Mouse (Mus musculus): ENCODE data around the gene Clic3.

Clic3 gene

DNA sequence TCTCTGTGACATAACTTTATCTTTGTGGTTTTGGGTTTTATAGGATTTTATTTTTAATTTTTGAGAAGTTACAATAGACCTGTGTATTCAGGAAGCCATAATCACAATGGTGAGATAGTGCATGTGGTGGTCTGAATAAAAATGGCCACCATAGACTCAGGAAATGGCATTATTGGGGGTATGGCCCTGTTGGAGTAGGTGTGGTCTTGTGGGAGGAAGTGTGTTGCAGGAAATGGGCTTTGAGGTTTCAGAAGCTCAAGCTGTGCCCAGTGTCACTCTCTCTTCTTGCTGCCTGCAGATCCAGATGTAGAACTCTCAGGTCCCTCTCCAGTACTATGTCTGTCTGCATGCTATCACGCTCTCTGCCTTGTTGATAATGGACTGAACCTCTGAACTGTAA lies 23.9 kb downstream of the Clic3 start:
- ATAC-seq (ENCODE audit: low TSS enrichment): no peak

DNA sequence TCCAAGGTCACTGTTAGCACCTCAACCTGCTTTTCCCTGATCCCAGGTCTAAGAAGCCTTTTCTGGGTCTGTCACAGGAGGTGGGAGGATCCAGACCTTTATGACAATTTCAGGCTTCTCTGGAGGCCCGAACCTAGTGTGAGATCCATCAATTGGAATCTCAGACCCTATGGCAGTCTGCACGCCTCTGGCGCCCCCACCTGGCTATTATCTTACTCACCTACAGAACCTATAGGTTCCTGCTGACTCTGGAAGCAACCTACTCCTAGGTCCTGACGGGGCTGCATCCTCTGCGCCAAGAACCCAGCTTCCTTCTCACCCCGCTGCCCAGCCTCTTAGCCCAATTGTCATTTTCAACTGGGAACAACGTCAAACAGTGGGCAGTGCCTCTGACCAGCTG lies 26.3 kb downstream of the Clic3 start:
- peak; percentile 45; the same call in 1 of the 2 replicates for ATAC-seq (ENCODE audit: low TSS enrichment)

DNA sequence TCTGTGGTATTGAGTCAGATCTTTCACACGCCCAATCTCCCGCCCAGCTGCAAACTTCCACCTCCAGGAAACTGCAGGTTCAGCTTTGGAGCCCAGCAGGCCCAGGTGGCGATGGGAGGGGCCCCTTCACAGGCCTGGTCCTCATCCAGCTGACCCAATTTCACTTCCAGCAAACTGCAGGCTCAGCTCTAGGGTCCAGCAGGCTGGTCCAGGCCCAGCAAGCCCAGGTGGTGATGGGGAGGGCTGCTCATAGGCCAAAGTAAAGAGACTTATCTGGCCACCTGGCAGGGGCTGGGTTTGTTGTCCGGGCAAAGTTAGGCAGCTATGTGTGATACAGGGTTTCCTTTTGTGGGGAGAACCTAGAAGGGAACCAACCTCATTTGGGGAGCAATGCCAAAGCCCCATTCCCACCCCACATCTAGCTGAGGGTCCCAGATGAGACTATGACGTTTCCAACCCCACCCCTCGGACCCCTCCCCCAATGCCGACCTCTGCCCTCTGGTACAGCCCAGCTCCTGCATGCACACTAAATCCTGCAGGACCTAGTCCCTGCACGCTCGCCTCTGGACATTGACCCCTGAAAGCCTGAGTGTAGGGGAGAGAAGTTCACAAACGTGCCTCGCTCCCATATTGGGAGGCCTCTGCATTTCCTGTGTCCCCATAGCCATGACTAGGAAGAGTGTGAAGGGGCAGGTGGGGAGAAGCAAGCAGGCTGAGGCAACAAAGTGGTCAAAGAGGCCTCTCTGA lies 28.4 kb downstream of the Clic3 start:
- no peak for ATAC-seq (ENCODE audit: low TSS enrichment)

DNA sequence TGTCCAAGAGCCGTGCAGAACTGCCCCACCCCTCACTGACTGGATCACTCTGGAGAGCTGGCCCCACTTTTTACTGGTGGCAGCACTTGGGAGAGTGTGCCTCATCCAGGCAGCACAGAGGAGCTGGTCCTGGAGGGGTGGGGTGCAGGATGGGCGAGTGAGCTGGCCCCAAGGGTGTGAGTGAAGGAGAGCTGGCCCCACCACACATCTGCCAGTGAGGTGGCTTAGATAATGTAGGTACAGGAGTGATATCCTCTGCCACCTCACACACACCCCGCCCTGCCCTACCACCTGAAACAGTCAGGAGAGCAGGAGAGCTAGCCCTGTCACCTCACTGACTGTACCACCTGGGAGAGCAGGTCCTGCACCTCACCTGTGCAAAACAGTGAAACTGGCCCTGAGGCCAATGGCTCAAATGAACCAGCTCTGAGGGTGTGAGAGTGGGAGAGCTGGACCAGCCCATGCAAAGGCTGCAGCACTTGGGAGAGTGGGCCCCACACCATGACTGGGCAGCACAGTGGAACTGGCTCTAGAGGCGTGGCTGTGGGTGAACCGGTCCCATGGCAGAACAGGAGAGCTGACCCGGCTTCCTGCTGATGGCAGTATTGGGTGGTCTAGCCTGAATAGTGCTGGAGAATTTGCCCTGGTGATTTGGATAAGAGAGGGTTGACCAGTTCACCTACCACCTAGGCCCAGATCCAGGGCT lies 31.5 kb downstream of the Clic3 start:
- ATAC-seq (ENCODE audit: low TSS enrichment): no peak

DNA sequence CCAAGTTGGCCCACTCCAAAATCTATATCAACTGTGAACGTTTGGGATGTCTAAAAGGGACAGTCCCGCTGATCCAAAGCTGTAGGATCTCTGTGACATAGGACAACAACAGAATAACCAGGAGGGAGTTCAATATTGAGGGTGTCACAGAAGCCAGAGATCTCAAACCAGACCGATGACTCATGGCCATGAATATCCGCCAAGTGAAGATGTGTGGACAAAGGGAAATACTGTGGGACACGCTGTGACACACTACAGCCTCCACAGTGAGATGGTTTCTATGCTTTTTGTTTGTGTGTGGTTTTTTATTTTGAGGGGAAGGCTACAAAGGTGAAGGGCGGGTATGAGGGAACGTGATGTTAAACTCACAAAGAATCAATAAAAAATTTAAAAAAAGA lies 32.0 kb downstream of the Clic3 start:
- ATAC-seq (ENCODE audit: low TSS enrichment): no peak

DNA sequence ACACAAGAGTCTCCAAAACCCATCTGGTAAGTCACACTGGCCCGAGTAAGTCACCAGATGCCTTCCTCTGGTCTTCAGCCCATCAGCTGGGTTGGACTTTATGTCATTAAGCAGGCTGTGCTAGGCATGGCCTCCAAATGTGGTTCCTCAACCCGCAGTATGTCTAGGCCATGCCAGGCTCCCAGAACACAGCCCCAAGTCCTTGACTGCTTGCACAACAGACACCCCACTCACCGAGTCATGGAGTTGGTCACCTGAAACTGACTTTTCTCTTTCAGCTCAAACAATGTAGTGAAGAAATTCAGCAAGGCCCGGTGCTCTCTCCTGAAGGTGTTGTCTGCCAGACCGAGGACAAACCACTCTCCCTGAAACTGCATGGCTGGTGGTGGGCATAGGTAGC lies 36.4 kb downstream of the Clic3 start:
- ATAC-seq (ENCODE audit: low TSS enrichment): no peak

DNA sequence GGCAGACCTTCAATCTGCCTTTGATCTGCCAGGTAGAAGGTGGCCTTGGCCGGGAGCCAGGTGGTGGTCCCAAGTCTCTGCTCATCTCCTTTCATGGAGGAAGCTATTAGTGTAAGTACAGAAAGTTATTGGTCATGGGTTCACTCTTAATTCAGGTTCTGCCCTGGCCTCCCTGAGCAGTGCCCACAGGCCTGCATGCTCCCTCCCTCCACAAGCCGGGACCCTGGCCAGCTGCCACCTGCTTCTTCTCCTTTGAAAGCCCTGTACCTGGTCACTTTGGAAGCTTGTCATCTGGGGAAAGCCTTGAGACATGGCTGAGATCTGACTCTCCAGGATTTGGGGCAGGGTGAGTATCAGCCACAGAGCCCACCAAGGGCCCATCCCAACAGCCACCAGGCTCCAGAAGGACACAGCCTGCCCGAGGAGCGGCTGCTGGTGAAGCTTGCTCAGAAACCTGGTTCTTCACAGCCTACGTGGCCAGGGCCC lies 36.9 kb downstream of the Clic3 start, which contains the start of gene Lcn12:
Gene Lcn12 (minus strand): TSS at position 436 of the 486 bp plus-strand sequence.
- no peak for ATAC-seq (ENCODE audit: low TSS enrichment)

DNA sequence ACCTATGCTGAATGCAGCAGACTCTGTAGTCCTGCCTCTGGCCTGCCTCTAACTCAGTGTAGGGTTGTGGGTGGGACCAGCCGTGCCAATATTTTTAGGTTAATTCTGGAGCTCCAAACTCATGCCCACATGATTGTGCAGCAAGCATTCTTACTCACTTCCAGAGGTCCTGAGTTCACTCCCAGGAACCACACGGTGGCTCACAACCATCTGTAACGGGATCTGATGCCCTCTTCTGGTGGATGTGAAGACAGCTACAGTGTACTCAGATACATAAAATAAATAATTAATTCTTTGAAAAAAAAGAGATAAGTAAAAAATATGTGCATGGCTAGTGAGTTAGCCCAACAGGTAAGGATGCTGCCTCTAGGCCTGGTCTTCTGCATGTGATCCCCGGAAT lies 39.8 kb downstream of the Clic3 start:
- ATAC-seq (ENCODE audit: low TSS enrichment): no peak

DNA sequence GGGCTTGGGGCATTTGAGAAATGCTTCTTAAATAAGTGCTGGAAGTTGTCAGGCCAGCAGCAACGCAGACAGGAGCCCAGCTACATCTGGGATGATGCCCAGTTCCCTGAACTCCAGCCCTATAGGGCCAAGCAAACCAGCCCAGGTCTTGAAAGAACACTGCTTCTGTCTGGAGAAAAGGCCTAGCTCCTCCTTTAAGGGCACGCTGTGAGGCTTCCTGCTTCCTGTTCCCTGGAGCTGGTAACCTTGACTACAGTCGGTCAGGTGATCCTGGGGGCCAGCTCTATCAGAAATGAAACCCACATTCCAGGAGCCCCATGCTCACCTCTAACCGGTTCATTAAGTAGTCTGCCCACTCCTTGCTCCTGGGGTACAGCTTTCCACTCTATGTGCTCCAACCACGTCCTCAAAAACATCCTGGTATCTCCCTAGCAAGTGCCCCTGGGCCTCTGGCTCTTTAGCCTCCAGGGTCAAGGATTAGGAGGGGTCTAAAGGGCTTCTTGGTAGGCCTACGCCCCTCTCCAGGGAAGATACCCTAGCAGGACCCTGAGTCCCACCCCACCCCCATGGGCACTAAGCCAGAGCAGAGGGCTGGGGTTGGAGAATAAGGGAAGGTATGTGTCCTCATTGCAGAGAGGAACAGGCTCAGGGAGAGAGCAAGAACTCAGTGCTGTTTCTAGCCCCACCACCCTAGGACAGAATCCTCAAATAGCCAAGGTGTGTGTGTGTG lies 41.4 kb downstream of the Clic3 start:
- ATAC-seq (ENCODE audit: low TSS enrichment): no peak

DNA sequence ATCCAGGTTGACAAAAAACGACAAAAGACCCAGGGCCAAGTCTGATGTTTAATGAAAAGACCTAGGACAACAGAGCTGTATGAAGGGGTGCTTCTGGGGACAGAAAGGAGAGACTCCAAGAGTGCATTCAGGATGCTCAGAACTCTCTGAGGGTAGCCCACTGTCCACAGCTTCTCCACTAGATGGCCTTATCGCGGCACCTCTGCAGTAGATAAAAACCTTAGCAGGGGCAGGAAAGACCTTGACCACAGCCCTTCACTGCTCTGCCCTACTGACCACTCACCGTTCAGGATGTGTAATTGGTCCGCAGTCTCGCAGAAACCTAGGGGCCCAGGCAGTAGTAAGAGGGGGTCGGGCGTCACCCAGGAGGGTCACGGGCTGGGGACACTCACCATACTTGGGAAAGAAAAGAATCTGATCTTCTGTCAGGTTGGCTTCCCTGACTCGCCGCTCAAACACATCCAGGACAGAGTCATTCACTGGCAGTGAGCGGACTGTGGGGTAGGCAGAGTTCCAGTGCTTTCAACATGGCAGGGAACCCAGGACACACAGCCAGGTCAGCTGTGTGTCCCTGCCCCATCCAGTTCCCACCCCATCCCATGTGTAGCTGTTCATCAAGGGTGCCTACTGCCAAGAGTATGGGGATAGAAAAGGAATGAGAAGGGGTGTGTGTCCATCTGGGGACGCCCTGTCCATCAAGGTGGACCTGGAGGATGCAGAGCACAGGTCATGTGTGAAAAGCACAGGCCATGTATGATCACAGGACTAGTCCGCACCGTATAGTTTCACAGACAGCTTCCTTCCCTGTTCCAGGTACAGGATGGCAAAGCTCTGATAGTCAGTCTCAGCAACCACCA lies 42.2 kb downstream of the Clic3 start:
- ATAC-seq (ENCODE audit: low TSS enrichment): no peak

DNA sequence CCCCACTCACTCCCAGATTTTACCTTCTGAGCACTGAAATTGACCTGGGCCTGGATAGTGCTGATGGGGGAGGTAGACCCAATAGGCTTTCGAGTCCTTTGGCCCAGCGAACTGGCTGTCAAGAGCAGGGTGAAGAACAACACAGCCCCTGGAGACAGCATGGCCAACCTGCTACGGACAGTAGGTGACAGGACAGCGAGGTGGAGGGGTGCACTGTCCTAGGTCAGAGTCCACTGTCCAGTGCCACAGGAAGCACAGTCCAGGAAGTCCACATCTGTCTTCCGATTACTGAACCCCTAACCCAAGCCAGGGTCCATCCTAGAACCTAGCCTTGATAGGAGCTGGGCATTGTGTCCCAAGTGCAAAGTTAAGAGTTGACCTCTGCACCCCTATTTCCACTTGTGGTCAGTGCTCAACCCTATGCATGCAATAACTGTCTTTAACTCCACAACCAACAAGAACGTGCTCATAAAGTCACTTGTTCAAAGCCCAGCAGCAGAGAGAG lies 43.5 kb downstream of the Clic3 start:
- ATAC-seq (ENCODE audit: low TSS enrichment): no peak

DNA sequence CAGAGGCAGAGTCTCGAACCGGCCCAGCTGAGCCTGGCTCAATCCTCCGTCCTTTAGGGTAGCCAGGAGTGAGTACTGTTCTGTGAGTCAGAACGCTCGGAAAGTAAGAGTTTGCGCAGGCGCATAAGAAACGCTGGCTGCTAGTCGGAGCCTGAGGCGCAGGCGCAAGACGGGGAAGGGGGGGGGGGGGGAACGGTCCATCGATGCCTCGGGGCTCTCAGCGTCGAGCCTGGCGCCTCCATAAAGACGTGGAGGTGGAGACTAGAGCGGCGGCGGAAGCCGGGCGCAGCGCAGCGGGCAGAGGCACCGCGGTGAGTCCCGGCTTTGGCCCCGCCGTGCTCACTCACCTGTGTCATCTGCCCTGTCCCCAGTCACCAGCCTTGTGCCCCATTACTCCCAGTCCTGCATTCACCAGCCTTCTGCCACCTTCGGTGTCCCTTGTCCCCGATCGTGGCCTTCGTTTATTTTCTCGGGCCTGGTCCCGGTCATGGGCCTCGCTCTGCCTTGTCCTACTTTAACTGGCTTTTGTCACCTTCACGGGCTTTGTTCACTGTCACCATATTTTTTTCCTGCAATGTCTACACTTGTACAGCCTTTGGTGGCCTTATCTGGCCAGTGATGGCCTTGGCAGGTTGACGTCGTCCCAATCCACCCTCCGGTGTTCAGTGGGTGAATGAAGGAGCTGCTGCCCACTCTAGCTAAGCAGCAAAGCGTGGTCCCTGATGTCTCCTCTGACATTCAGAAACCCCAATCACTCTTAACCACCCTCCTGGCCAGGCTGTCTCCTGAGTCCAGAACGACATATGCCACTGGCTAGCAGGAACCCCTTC lies 44.2 kb downstream of the Clic3 start, which contains the start of gene Fbxw5:
Gene Fbxw5 (plus strand): TSS at position 175 of the 830 bp plus-strand sequence.
- peak; percentile 91 for ATAC-seq (ENCODE audit: low TSS enrichment)

DNA sequence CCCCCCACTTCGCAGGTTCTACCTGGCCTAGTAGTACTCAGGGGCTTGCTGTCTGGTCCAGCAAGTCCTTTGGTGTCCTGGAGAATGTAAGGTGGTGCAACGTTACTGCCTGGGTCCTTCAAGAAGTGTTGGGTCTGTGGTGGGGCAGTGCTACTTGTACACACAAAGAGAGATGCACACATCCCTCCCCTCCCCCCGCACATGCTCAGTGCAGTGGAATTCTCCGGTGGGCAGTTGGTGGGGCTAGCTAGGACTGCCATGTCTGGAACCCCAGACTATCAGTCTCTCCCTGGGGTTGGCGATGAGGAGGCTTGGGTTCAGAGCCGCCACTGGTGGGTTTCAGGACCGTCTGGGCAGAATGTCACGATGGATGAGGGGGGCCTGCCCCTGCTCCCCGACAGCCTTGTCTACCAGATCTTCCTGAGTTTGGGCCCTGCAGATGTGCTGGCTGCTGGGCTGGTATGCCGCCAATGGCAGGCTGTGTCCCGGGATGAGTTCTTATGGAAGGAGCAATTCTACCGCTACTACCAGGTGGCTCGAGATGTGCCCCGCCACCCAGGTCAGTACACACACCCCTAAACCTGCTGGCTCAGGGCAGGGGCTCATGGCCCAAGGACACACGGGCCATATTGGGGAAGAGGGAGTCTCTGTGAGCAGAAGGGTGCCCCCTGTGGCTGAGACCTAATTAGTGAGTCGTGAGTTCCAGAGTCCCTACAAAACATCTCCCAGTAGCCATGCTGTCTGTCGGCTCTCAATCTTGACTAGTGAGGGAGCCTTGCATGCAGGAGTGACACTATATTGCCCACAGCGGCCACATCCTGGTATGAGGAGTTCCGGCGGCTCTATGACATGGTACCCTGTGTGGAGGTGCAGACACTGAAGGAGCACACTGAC lies 45.2 kb downstream of the Clic3 start, which contains the start of gene C8g:
Gene C8g (minus strand): TSS at position 127 of the 894 bp plus-strand sequence.
- ATAC-seq (ENCODE audit: low TSS enrichment): no peak

DNA sequence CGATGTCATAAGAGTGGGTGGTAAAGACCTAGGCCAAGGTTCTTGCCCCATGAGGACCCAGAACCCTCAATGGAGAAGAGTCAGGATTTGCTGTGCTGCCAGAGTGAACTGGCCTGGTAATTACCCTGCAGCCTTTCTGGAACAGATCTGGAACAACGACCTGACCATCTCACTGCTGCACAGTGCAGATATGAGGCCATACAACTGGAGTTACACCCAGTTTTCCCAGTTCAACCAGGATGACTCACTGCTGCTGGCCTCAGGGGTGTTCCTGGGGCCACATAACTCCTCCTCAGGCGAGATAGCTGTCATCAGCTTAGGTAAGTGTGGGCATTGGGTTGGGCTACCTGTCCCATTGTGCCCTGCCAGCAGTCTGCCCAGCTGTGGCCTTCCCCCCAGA lies 46.1 kb downstream of the Clic3 start:
- ATAC-seq (ENCODE audit: low TSS enrichment): no peak

DNA sequence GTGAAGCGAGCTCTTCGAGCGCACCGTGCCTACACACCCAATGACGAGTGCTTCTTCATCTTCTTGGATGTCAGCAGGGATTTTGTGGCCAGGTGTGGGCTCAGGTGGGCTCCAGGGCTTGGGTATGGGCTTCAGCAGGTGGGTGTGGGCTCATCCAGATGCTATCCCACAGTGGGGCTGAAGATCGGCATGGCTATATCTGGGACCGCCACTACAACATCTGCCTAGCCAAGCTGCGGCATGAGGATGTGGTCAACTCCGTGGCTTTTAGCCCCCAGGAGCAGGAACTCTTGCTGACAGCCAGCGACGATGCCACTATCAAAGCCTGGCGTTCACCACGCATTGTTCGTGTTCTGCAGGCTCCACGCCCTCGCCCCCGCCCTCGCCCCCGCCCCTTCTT lies 47.9 kb downstream of the Clic3 start:
- ATAC-seq (ENCODE audit: low TSS enrichment): no peak

DNA sequence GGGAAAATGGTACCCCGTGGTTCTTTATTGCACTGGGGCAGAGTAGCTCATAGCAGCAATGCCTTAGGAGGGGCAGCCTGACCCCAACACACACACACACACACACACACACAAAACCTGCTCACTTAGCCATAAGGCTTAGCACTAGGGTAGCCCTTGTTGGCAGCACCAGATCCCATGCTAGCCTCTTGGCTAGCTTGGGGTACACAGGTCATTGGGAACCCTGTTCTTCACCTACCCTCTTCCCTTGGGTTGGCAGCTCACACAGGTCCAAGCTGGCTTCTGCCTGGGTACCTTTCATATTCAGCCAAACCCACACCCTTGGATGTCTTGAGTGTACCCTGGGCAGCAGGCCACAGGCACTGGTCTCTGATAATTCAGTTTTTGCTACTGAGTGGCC lies 48.4 kb downstream of the Clic3 start:
- no peak for ATAC-seq (ENCODE audit: low TSS enrichment)

DNA sequence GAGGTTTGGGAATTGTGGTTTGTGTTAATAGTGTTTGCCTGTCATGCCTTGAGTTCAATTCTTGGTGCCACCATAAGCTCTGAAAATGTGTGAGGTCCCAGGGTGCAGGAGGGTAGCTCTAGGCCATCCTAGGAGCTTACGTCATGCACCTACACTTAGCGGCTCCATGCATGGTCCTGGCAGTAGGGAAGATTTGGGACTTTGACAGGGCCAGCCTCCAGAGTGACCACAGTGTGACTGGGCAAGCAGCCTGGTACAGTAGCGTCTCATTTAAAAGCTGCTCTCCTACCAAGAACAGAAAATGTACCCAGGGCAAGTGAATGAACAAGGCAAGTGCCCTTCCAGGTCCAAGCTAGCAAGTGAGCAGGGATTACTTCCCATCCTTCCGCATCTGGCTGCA lies 49.2 kb downstream of the Clic3 start:
- no peak for ATAC-seq (ENCODE audit: low TSS enrichment)

DNA sequence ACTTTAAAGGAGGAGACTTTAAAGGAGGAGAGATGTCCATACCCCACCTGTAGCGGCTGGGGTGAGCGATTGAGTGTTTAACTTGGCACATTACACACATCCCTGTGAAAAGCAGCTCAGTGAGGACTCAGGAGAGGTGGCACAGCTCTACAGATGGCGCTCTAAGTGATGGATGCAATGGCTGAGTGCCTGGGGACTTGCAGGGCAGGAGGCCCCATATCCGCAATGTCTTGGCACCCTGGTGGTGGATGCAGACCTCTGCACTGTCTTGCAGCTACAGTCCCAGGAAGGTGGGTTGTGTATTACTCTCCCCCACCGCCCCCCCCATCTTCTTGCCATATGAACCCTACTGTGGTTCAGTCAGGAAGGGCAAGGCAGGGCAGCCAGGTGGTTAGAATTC lies 50.3 kb downstream of the Clic3 start:
- no peak; the same call in 1 of the 2 replicates for ATAC-seq (ENCODE audit: low TSS enrichment)
